Mouse (Mus musculus): ENCODE results near the gene Rab8a. TPM values are rescaled to one million over a fixed set of nuclear protein-coding genes. Genes with fewer than 3 reads are reported as not detected.
"Not testable (repeated sequence)": the region's sequence is repeated elsewhere in the genome, so short reads cannot be mapped to it uniquely, and the experiment has no call there.

The Rab8a gene
- 510 and 563 TPM in 2 replicates for total RNA-seq (2017)

- ATAC-seq (ENCODE audit: extremely low read depth, insufficient number of reproducible peaks, low FRiP score, poor library complexity, severe bottlenecking), result peak; percentile 88
Observed at GRCm38 (mm10) chr8:72160707-72161697, at the start of gene Rab8a. Gene Rab8a (plus strand): TSS chr8:72161200.

GRCm38 (mm10) chr8:72112486-72112885 is 48.5 kb upstream of the Rab8a start:
- no peak for ATAC-seq (ENCODE audit: extremely low read depth, insufficient number of reproducible peaks, low FRiP score, poor library complexity, severe bottlenecking)

GRCm38 (mm10) chr8:72115202-72115601 is 45.8 kb upstream of the Rab8a start:
- no peak for ATAC-seq (ENCODE audit: extremely low read depth, insufficient number of reproducible peaks, low FRiP score, poor library complexity, severe bottlenecking)

- ATAC-seq (ENCODE audit: extremely low read depth, insufficient number of reproducible peaks, low FRiP score, poor library complexity, severe bottlenecking), result peak; percentile 51; the same call in 1 of the 2 replicates
Observed at GRCm38 (mm10) chr8:72118616-72119015, 42.4 kb upstream of the Rab8a start.

GRCm38 (mm10) chr8:72121486-72121885 is 39.5 kb upstream of the Rab8a start:
- ATAC-seq (ENCODE audit: extremely low read depth, insufficient number of reproducible peaks, low FRiP score, poor library complexity, severe bottlenecking), result not testable (repeated sequence)

GRCm38 (mm10) chr8:72121997-72122396 is 39.0 kb upstream of the Rab8a start:
- no peak for ATAC-seq (ENCODE audit: extremely low read depth, insufficient number of reproducible peaks, low FRiP score, poor library complexity, severe bottlenecking)

GRCm38 (mm10) chr8:72127834-72128233 is 33.2 kb upstream of the Rab8a start:
- ATAC-seq (ENCODE audit: extremely low read depth, insufficient number of reproducible peaks, low FRiP score, poor library complexity, severe bottlenecking), result no peak

GRCm38 (mm10) chr8:72131251-72131650 is 29.7 kb upstream of the Rab8a start:
- ATAC-seq (ENCODE audit: extremely low read depth, insufficient number of reproducible peaks, low FRiP score, poor library complexity, severe bottlenecking), result no peak

- peak; percentile 16; the same call in 1 of the 2 replicates for ATAC-seq (ENCODE audit: extremely low read depth, insufficient number of reproducible peaks, low FRiP score, poor library complexity, severe bottlenecking)
Observed at GRCm38 (mm10) chr8:72131901-72132300, 29.1 kb upstream of the Rab8a start.

- ATAC-seq (ENCODE audit: extremely low read depth, insufficient number of reproducible peaks, low FRiP score, poor library complexity, severe bottlenecking), result no peak
Observed at GRCm38 (mm10) chr8:72132417-72132816, 28.6 kb upstream of the Rab8a start.

- ATAC-seq (ENCODE audit: extremely low read depth, insufficient number of reproducible peaks, low FRiP score, poor library complexity, severe bottlenecking), result no peak
Observed at GRCm38 (mm10) chr8:72132891-72133290, 28.1 kb upstream of the Rab8a start.

- no peak for ATAC-seq (ENCODE audit: extremely low read depth, insufficient number of reproducible peaks, low FRiP score, poor library complexity, severe bottlenecking)
Observed at GRCm38 (mm10) chr8:72133507-72133906, 27.5 kb upstream of the Rab8a start.

- ATAC-seq (ENCODE audit: extremely low read depth, insufficient number of reproducible peaks, low FRiP score, poor library complexity, severe bottlenecking), result peak; percentile 57
Observed at GRCm38 (mm10) chr8:72134756-72135445, 26.1 kb upstream of the Rab8a start, which contains the start of gene Tpm4. Gene Tpm4 (plus strand): TSS chr8:72134975.

- ATAC-seq (ENCODE audit: extremely low read depth, insufficient number of reproducible peaks, low FRiP score, poor library complexity, severe bottlenecking), result peak; percentile 29; the same call in 1 of the 2 replicates
Observed at GRCm38 (mm10) chr8:72135446-72136301, 25.3 kb upstream of the Rab8a start.

GRCm38 (mm10) chr8:72136302-72136978 is 24.6 kb upstream of the Rab8a start:
- ATAC-seq (ENCODE audit: extremely low read depth, insufficient number of reproducible peaks, low FRiP score, poor library complexity, severe bottlenecking), result peak; percentile 74

- no peak for ATAC-seq (ENCODE audit: extremely low read depth, insufficient number of reproducible peaks, low FRiP score, poor library complexity, severe bottlenecking)
Observed at GRCm38 (mm10) chr8:72137431-72137830, 23.6 kb upstream of the Rab8a start.

GRCm38 (mm10) chr8:72138456-72138855 is 22.5 kb upstream of the Rab8a start:
- no peak for ATAC-seq (ENCODE audit: extremely low read depth, insufficient number of reproducible peaks, low FRiP score, poor library complexity, severe bottlenecking)

- no peak for ATAC-seq (ENCODE audit: extremely low read depth, insufficient number of reproducible peaks, low FRiP score, poor library complexity, severe bottlenecking)
Observed at GRCm38 (mm10) chr8:72143256-72143824, 17.7 kb upstream of the Rab8a start.

All from neutrophil, adult 5-6 weeks (primary cell).